Mouse (Mus musculus) liver, postnatal 0 days (tissue): ENCODE measurements at regions not wholly inside any gene's neighbourhood (a gene's known extent, or its start where the extent isn't known, plus 50 kb on each side); places are given as distances from the start of the nearest gene placed in this dataset.

Experiments
- CTCF ChIP-seq: sonication (generic); IDR thresholded peaks from 2 replicates; pipeline ENCODE4 v1.5.1; 2016; ENCODE audit warnings: antibody characterized with exemption, low read depth
- EP300 ChIP-seq: IDR thresholded peaks from 2 replicates; pipeline ENCODE4 v1.6.1; 2016; ENCODE audit warnings: antibody characterized with exemption, low read depth, mild to moderate bottlenecking

- TF ChIP-seq CTCF (peak; percentile 17; the same call in 1 of the 2 replicates), EP300 (no peak)
These were observed 82.6 kb downstream of the Atxn7l3b start for GRCm38 (mm10) chr10:112846225-112846624.
